ENCODE assay signal across 24 mouse cellular contexts in the genomic region with DNA sequence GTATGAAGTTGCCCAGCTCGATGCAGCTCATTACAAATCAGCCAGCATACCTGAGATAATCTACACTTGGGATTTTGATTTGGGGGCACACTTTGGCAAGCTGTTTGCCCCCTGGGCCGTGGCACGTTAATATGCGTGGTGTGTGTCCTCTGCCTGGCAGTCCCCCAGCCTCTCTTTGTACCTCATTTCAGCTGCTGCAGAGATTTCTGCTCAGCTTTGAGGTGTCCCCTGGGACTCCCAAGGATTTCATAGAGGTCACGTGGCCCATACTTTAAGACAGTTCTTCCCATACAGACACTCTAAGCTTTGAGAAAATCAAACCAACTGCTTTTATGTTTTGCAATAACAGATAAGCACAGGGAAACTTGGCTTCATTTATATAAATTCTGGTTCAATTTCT.
DNase-seq lines count a peak whose midpoint lies in the region; ATAC-seq and TF ChIP-seq lines count a peak whose summit lies in the region.
"Had no signal": no experiment of that assay in that cellular context is flagged by ENCODE, and none has a peak within 500 bp of the region (broad histone marks: within the 10 kb centered on the region; RNA-seq: fewer than 3 reads in every experiment).

No protein-coding gene starts in this region.

- H3K9me3 ChIP-seq in forebrain, embryonic 11.5 days (ENCODE audit: control insufficient read depth, low read length): no peaks in the 10 kb centered on the region
- no peaks in the 10 kb centered on the region for H3K9me3 ChIP-seq in forebrain, embryonic 10.5 days
- no peaks in the 10 kb centered on the region for H3K9me3 ChIP-seq in midbrain, embryonic 13.5 days
- H3K9me3 ChIP-seq in midbrain, embryonic 10.5 days (replicated peaks): no peaks in the 10 kb centered on the region
- H3K9me3 ChIP-seq in midbrain, embryonic 16.5 days (replicated peaks; ENCODE audit: control insufficient read depth, low read length, poor library complexity, severe bottlenecking): no peaks in the 10 kb centered on the region
- H3K9me3 ChIP-seq: embryonic facial prominence, embryonic 13.5 days; forebrain, embryonic 13.5 days; heart, embryonic 10.5 days; hindbrain, embryonic 12.5 days; hindbrain, embryonic 15.5 days had no signal

- no peaks in the 10 kb centered on the region for H3K27me3 ChIP-seq in forebrain, embryonic 11.5 days (ENCODE audit: control insufficient read depth, insufficient read depth, low read length)
- H3K27me3 ChIP-seq in forebrain, embryonic 10.5 days (ENCODE audit: poor library complexity, severe bottlenecking): no peaks in the 10 kb centered on the region
- H3K27me3 ChIP-seq in midbrain, embryonic 13.5 days: no peaks in the 10 kb centered on the region; the same call in 1 of the 2 replicates
- no peaks in the 10 kb centered on the region for H3K27me3 ChIP-seq in midbrain, embryonic 10.5 days (ENCODE audit: low read depth, poor library complexity, severe bottlenecking)
- no peaks in the 10 kb centered on the region for H3K27me3 ChIP-seq in midbrain, embryonic 16.5 days (ENCODE audit: control insufficient read depth, insufficient read depth, low read depth, low read length)
- H3K27me3 ChIP-seq: CH12.LX; embryonic facial prominence, embryonic 13.5 days; forebrain, embryonic 13.5 days; hindbrain, embryonic 12.5 days; hindbrain, embryonic 15.5 days; Patski had no signal

- H3K36me3 ChIP-seq in forebrain, embryonic 11.5 days (ENCODE audit: control insufficient read depth, insufficient read depth, low read length): no peaks in the 10 kb centered on the region
- no peaks in the 10 kb centered on the region for H3K36me3 ChIP-seq in forebrain, embryonic 10.5 days (replicated peaks)
- H3K36me3 ChIP-seq in midbrain, embryonic 13.5 days: no peaks in the 10 kb centered on the region
- H3K36me3 ChIP-seq in midbrain, embryonic 10.5 days: no peaks in the 10 kb centered on the region
- no peaks in the 10 kb centered on the region for H3K36me3 ChIP-seq in midbrain, embryonic 16.5 days (ENCODE audit: control insufficient read depth, insufficient read depth, low read length)
- H3K36me3 ChIP-seq: embryonic facial prominence, embryonic 13.5 days; G1E; heart, embryonic 10.5 days; hindbrain, embryonic 12.5 days; hindbrain, embryonic 15.5 days had no signal

- no peak for ATAC-seq in forebrain, embryonic 11.5 days (replicated peaks; ENCODE audit: low FRiP score)
- 0 out of 2 replicates have a peak, but pooled peaks have one; percentile 20 for ATAC-seq in midbrain, embryonic 13.5 days
- 0 out of 2 replicates have a peak, but pooled peaks have one; percentile 56 for ATAC-seq in midbrain, embryonic 16.5 days
- ATAC-seq: forebrain, embryonic 13.5 days; intestine, postnatal 0 days; Patski had no signal

- TF ChIP-seq CTCF in brain, embryonic 14.5 days (IDR thresholded peaks at IDR 0.05; ENCODE audit: borderline replicate concordance, extremely low read depth, insufficient read depth, insufficient read length): no peak

- no peak for TF ChIP-seq POLR2A in brain, embryonic 14.5 days (IDR thresholded peaks at IDR 0.05; ENCODE audit: borderline replicate concordance, extremely low read depth, insufficient read depth, insufficient read length, poor library complexity, severe bottlenecking)

- peak; percentile 41 for DNase-seq in forebrain, embryonic 11.5 days (ENCODE audit: low spot score)
- no peak for DNase-seq in forebrain, embryonic 10.5 days (ENCODE audit: extremely low spot score, low spot score)
- no peak for DNase-seq in midbrain, embryonic 10.5 days (ENCODE audit: low spot score)
- peak; percentile 57 for DNase-seq in brain, embryonic 14.5 days (ENCODE audit: low read depth)
- DNase-seq in cerebellum, postnatal 25 days: no peak
- DNase-seq: adrenal gland, postnatal 10 days; adrenal gland, postnatal 36 days; B cell, adult 2 months; cerebellum, adult 11 months; cerebellum, adult 8-10 months; cerebellum, postnatal 10 days; gastrocnemius, postnatal 25 days; heart, adult 2 months had no signal

- no peak overlapping the region for H3K27ac ChIP-seq in forebrain, embryonic 11.5 days (ENCODE audit: low read depth, low read length)
- no peak overlapping the region for H3K27ac ChIP-seq in forebrain, embryonic 10.5 days
- H3K27ac ChIP-seq in midbrain, embryonic 13.5 days: no peak overlapping the region
- H3K27ac ChIP-seq in midbrain, embryonic 10.5 days (replicated peaks): no peak overlapping the region
- H3K27ac ChIP-seq in midbrain, embryonic 16.5 days (ENCODE audit: low read length): no peak overlapping the region
- H3K27ac ChIP-seq: embryonic facial prominence, embryonic 13.5 days; forebrain, embryonic 13.5 days; heart, adult 2 months; heart, embryonic 10.5 days; hindbrain, embryonic 12.5 days; hindbrain, embryonic 15.5 days had no signal

- no peak overlapping the region for H3K4me3 ChIP-seq in forebrain, embryonic 11.5 days (ENCODE audit: low read depth, low read length)
- H3K4me3 ChIP-seq in forebrain, embryonic 10.5 days: no peak overlapping the region
- H3K4me3 ChIP-seq in midbrain, embryonic 13.5 days (replicated peaks): no peak overlapping the region
- no peak overlapping the region for H3K4me3 ChIP-seq in midbrain, embryonic 10.5 days
- H3K4me3 ChIP-seq in midbrain, embryonic 16.5 days (ENCODE audit: low read depth, low read length): no peak overlapping the region
- H3K4me3 ChIP-seq: embryonic facial prominence, embryonic 13.5 days; forebrain, embryonic 13.5 days; heart, adult 2 months; heart, embryonic 10.5 days; hindbrain, embryonic 12.5 days; hindbrain, embryonic 15.5 days had no signal

- no peak overlapping the region for H3K4me2 ChIP-seq in forebrain, embryonic 11.5 days (ENCODE audit: low read depth, low read length, severe bottlenecking)
- H3K4me2 ChIP-seq in midbrain, embryonic 13.5 days (replicated peaks): no peak overlapping the region
- no peak overlapping the region for H3K4me2 ChIP-seq in midbrain, embryonic 16.5 days (ENCODE audit: low read length)
- H3K4me2 ChIP-seq: embryonic facial prominence, embryonic 13.5 days; forebrain, embryonic 13.5 days; hindbrain, embryonic 12.5 days; hindbrain, embryonic 15.5 days had no signal

- no peak overlapping the region for H3K9ac ChIP-seq in forebrain, embryonic 11.5 days (ENCODE audit: low read length)
- H3K9ac ChIP-seq in midbrain, embryonic 13.5 days (replicated peaks): no peak overlapping the region
- no peak overlapping the region for H3K9ac ChIP-seq in midbrain, embryonic 16.5 days (ENCODE audit: low read depth, low read length)
- H3K9ac ChIP-seq: embryonic facial prominence, embryonic 13.5 days; forebrain, embryonic 13.5 days; hindbrain, embryonic 12.5 days; hindbrain, embryonic 15.5 days had no signal

- no peaks in the 10 kb centered on the region for H3K4me1 ChIP-seq in forebrain, embryonic 11.5 days (replicated peaks; ENCODE audit: control insufficient read depth, insufficient read depth, low read length)
- no peaks in the 10 kb centered on the region for H3K4me1 ChIP-seq in forebrain, embryonic 10.5 days
- H3K4me1 ChIP-seq in midbrain, embryonic 13.5 days (replicated peaks): peaks cover 9% of the 10 kb centered on the region
- H3K4me1 ChIP-seq in midbrain, embryonic 10.5 days: peaks cover 6% of the 10 kb centered on the region; the same call in 1 of the 2 replicates
- peaks cover 7% of the 10 kb centered on the region for H3K4me1 ChIP-seq in midbrain, embryonic 16.5 days (ENCODE audit: control insufficient read depth, insufficient read depth, low read length)
- H3K4me1 ChIP-seq: embryonic facial prominence, embryonic 13.5 days; heart, embryonic 10.5 days had no signal

- WGBS in forebrain, embryonic 11.5 days: 77% methylated on average over 5 of the region's 5 CpGs
- 86% methylated on average over 5 of the region's 5 CpGs for WGBS in forebrain, embryonic 10.5 days
- 63% methylated on average over 5 of the region's 5 CpGs for WGBS in midbrain, embryonic 13.5 days
- WGBS in midbrain, embryonic 10.5 days: 83% methylated on average over 5 of the region's 5 CpGs
- 55% methylated on average over 5 of the region's 5 CpGs for WGBS in midbrain, embryonic 16.5 days

Comparison
In these comparisons a context has a peak if more than half of its experiments do, and no peak if none do; other contexts are left out.
1. DNase-seq: peak in forebrain, embryonic 11.5 days (single experiment) and brain, embryonic 14.5 days (single experiment); none in forebrain, embryonic 10.5 days (single experiment), midbrain, embryonic 10.5 days (single experiment) and cerebellum, postnatal 25 days (0 of 2).